Mouse (Mus musculus) midbrain, embryonic 15.5 days (tissue): ENCODE results near the gene Cadm3. TPM values are rescaled to one million over a fixed set of nuclear protein-coding genes. Genes with fewer than 3 reads are reported as not detected.

Source experiments
- ATAC-seq: fragments of 200-750 bp; cut with Nextera tagmentation; replicated peaks from 2 replicates; pipeline ENCODE4 v1.8.0; 2017; ENCODE audit warnings: moderate TSS enrichment
- H3K27ac ChIP-seq: fragments of 300-500 bp; sonication (generic); 2 replicates; pipeline ENCODE4 v1.5.1; 2015; ENCODE audit warnings: mild to moderate bottlenecking, inconsistent platforms
- H3K27me3 ChIP-seq: fragments of 300-500 bp; sonication (generic); replicated peaks from 2 replicates; pipeline ENCODE4 v1.6.1; 2015; ENCODE audit warnings: inconsistent platforms
- H3K36me3 ChIP-seq: fragments of 300-500 bp; sonication (generic); replicated peaks from 2 replicates; pipeline ENCODE4 v1.6.1; 2015; ENCODE audit warnings: inconsistent platforms
- H3K4me1 ChIP-seq: fragments of 300-500 bp; sonication (generic); 2 replicates; pipeline ENCODE4 v1.6.1; 2015; ENCODE audit warnings: inconsistent platforms
- H3K4me2 ChIP-seq: fragments of 300-500 bp; sonication (generic); 2 replicates; pipeline ENCODE4 v1.6.1; 2015; ENCODE audit warnings: inconsistent platforms, mild to moderate bottlenecking, moderate library complexity
- H3K4me3 ChIP-seq: fragments of 300-500 bp; sonication (generic); 2 replicates; pipeline ENCODE4 v1.5.1; 2015; ENCODE audit warnings: mild to moderate bottlenecking, inconsistent platforms
- H3K9ac ChIP-seq: fragments of 300-500 bp; sonication (generic); 2 replicates; pipeline ENCODE4 v1.6.1; 2015; ENCODE audit warnings: mild to moderate bottlenecking, inconsistent platforms
- H3K9me3 ChIP-seq: fragments of 300-500 bp; sonication (generic); 2 replicates; pipeline ENCODE4 v1.6.1; 2016; ENCODE audit warnings: inconsistent platforms
- WGBS: fragments of 180-500 bp; shearing (Covaris S2); methylation state at CpG from one replicate; pipeline ENCODE4 v1.1.7; 2015; ENCODE audit warnings: mixed read lengths; 5-methylcytosine and 5-hydroxymethylcytosine counted together
- polyA plus RNA-seq: library from polyadenylated mRNA; unstranded; fragments of >200 nt; fragmentation: Nextera tagmentation; extraction: Ambion mirVana; gene quantifications from 2 replicates; pipeline ENCODE4 v1.2.1, GENCODE M21; 2015

Cadm3 gene
- 76.6 and 83.1 TPM in 2 replicates for polyA plus RNA-seq

GRCm38 (mm10) chr1:173367356-173368046, at the start of gene Cadm3:
Gene Cadm3 (minus strand): TSS chr1:173367695.
- H3K4me1 ChIP-seq, result peaks cover 35% of the 10 kb centered on the region
- WGBS, result 0% methylated on average over 45 of the region's 46 CpGs
- no peaks in the 10 kb centered on the region for H3K36me3 ChIP-seq
- H3K4me3 ChIP-seq, result peak within 1 kb of the TSS; percentile 99
- peak within 1 kb of the TSS; percentile 96 for H3K27ac ChIP-seq
- H3K4me2 ChIP-seq, result peak within 1 kb of the TSS; percentile 85
- no peaks in the 10 kb centered on the region for H3K27me3 ChIP-seq
- ATAC-seq, result peak; percentile 91
- no peaks in the 10 kb centered on the region for H3K9me3 ChIP-seq
- H3K9ac ChIP-seq, result peak within 1 kb of the TSS; percentile 99

DNA sequence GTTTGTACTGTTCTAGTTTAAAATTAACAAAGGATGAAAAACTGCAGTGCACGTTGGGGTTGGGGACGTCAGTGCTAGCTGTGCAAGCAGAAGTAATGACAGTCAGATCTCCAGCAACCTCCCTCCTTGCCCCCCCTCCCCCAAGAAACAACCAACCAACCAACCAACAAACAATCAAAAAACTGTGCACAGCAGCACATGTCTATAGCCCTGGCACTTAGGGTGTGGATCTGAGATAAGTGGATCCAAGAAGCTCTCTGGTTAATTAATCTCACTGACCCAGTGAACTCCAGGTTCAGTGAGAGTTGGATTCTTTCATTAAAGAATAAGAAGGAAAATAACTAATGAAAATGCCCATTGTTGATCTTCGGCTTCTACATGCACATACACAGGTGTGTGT, 47.1 kb upstream of the Cadm3 start:
- Histone ChIP-seq H3K4me2 (no peak overlapping the region), H3K27ac (no peak overlapping the region), H3K9ac (no peak overlapping the region), H3K27me3 (no peaks in the 10 kb centered on the region), H3K4me1 (no peaks in the 10 kb centered on the region), H3K9me3 (no peaks in the 10 kb centered on the region), H3K4me3 (no peak overlapping the region), H3K36me3 (no peaks in the 10 kb centered on the region)
- WGBS, result 79% methylated on average over 3 of the region's 3 CpGs
- ATAC-seq, result no peak

- no peak overlapping the region for H3K9ac ChIP-seq
- H3K36me3 ChIP-seq, result no peaks in the 10 kb centered on the region
- H3K27ac ChIP-seq, result no peak overlapping the region
- no peak overlapping the region for H3K4me2 ChIP-seq
- no peaks in the 10 kb centered on the region for H3K27me3 ChIP-seq
- no peaks in the 10 kb centered on the region for H3K9me3 ChIP-seq
- no peak for ATAC-seq
- no peak overlapping the region for H3K4me3 ChIP-seq
- WGBS, result 91% methylated on average over 4 of the region's 4 CpGs
- H3K4me1 ChIP-seq, result no peaks in the 10 kb centered on the region
Measured at GRCm38 (mm10) chr1:173411863-173412262, 44.4 kb upstream of the Cadm3 start.

GRCm38 (mm10) chr1:173409066-173409465, 41.6 kb upstream of the Cadm3 start:
- Histone ChIP-seq H3K4me3 (no peak overlapping the region), H3K36me3 (no peaks in the 10 kb centered on the region), H3K27me3 (no peaks in the 10 kb centered on the region), H3K9me3 (no peaks in the 10 kb centered on the region), H3K4me2 (no peak overlapping the region), H3K9ac (no peak overlapping the region), H3K4me1 (no peaks in the 10 kb centered on the region), H3K27ac (no peak overlapping the region)
- ATAC-seq, result no peak

GRCm38 (mm10) chr1:173404696-173405309, 37.3 kb upstream of the Cadm3 start:
- Histone ChIP-seq H3K27me3 (no peaks in the 10 kb centered on the region), H3K4me2 (no peak overlapping the region), H3K9me3 (no peaks in the 10 kb centered on the region), H3K27ac (0 out of 2 replicates have a peak overlapping the region, but pooled peaks have one; percentile 0), H3K36me3 (no peaks in the 10 kb centered on the region), H3K9ac (no peak overlapping the region), H3K4me3 (no peak overlapping the region), H3K4me1 (no peaks in the 10 kb centered on the region)
- WGBS, result 71% methylated on average over 5 of the region's 5 CpGs
- peak; percentile 62; the same call in 1 of the 2 replicates for ATAC-seq

GRCm38 (mm10) chr1:173398323-173398970, 31.0 kb upstream of the Cadm3 start:
- peak; percentile 91 for ATAC-seq
- H3K36me3 ChIP-seq, result no peaks in the 10 kb centered on the region
- WGBS, result 33% methylated on average over 3 of the region's 3 CpGs

DNA sequence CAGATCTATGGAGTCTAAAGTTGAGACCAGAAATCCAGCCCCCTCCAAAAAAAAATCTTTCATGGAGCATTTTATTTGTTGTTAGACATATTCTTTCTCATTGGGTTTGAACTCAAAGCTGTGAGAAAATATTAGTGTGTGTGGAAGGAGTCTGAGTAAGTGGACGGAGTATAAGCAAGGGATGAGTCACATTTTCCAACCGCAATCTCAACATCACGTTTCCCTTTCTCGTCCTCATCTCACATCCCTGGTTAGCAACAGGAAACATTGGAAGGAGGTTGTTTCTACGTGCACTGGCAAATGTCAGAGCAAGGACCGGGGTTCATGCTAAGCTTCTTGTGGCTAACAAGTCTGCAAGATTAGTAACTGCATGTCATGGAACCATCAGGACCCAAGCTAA, 24.3 kb upstream of the Cadm3 start:
- no peaks in the 10 kb centered on the region for H3K27me3 ChIP-seq
- no peak overlapping the region for H3K4me3 ChIP-seq
- no peaks in the 10 kb centered on the region for H3K36me3 ChIP-seq
- ATAC-seq, result no peak
- 91% methylated on average over 6 of the region's 6 CpGs for WGBS
- no peak overlapping the region for H3K9ac ChIP-seq
- no peak overlapping the region for H3K27ac ChIP-seq
- no peak overlapping the region for H3K4me2 ChIP-seq
- H3K9me3 ChIP-seq, result no peaks in the 10 kb centered on the region
- peaks cover 16% of the 10 kb centered on the region for H3K4me1 ChIP-seq

More at GRCm38 (mm10) chr1:173398323-173398970, 31.0 kb upstream of the Cadm3 start:
- Histone ChIP-seq H3K27me3 (no peaks in the 10 kb centered on the region), H3K4me3 (no peak overlapping the region), H3K4me2 (no peak overlapping the region), H3K9me3 (no peaks in the 10 kb centered on the region), H3K9ac (no peak overlapping the region), H3K4me1 (no peaks in the 10 kb centered on the region), H3K27ac (no peak overlapping the region)

DNA sequence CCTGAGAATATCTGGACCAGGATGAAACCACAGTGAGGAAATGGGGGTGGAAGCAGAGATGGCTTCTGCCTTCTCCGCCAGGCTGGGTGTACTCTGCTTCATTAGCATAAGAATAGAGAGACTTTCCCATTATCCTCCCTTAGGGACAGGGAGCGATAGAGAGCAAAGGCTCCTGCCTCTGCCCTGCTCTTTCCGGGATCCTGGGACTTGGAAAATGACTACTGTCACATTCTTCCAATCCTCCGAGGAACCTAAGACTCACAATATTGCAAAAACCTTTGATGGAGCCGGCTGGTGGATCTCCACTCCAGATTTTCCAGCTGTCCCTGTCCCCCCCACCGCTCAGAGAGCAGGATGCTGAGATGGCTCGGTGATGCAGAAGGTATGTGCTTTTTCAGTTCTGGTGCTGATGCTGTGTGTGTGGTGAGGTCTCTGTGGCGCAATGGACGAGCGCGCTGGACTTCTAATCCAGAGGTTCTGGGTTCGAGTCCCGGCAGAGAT, 22.5 kb upstream of the Cadm3 start:
- H3K4me1 ChIP-seq, result peaks cover 16% of the 10 kb centered on the region
- H3K9me3 ChIP-seq, result no peaks in the 10 kb centered on the region
- ATAC-seq, result peak; percentile 98
- H3K27me3 ChIP-seq, result no peaks in the 10 kb centered on the region
- no peaks in the 10 kb centered on the region for H3K36me3 ChIP-seq
- peak overlapping the region; percentile 42 for H3K4me3 ChIP-seq
- WGBS, result 0% methylated on average over 13 of the region's 13 CpGs
- peak overlapping the region; percentile 54 for H3K4me2 ChIP-seq
- peak overlapping the region; percentile 94 for H3K27ac ChIP-seq
- peak overlapping the region; percentile 44 for H3K9ac ChIP-seq

DNA sequence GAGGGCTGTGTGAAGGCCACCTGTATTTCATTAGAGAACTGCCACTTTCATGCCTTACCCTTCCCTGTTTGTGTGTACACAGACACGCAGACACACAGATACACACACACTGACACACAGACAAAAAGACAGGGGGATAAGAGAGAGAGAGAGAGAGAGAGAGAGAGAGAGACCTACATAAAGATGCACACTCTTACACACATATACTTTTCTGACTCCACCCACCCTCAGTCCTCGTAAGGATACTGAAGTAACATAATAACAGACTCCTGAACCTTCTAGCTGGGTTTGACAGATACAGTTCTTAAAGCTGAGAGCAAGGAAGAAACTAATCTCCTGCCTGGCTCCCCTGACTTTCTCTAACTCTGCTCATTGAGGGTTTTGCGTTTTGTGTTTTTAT, 21.9 kb upstream of the Cadm3 start:
- Histone ChIP-seq H3K27me3 (no peaks in the 10 kb centered on the region), H3K9ac (peak overlapping the region; percentile 44), H3K9me3 (no peaks in the 10 kb centered on the region), H3K36me3 (no peaks in the 10 kb centered on the region), H3K4me2 (peak overlapping the region; percentile 54), H3K4me3 (peak overlapping the region; percentile 42), H3K27ac (peak overlapping the region; percentile 94), H3K4me1 (peaks cover 16% of the 10 kb centered on the region)
- ATAC-seq, result peak; percentile 74
- 8% methylated on average over 3 of the region's 3 CpGs for WGBS

DNA sequence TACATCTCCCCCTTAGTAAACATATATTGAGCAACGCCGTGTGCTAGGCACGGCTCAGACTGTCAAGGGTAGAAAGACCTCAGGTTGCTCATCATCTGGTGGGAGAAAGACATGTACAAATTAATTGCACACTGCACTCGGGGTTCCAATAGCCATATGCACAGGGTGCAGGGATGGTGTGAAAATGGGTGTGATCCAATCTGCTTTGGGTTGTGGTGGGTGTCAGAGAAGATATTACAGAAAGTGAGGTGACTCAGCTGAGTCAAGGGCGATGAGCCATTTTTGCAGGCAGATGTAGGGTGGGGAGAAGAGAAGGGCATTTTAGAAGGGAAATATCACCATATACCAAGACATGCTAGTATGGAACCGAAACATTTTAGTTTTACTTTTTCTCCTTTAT, 13.9 kb upstream of the Cadm3 start:
- H3K4me3 ChIP-seq, result no peak overlapping the region
- no peaks in the 10 kb centered on the region for H3K36me3 ChIP-seq
- H3K9me3 ChIP-seq, result no peaks in the 10 kb centered on the region
- H3K27ac ChIP-seq, result no peak overlapping the region
- no peak for ATAC-seq
- H3K4me1 ChIP-seq, result peaks cover 6% of the 10 kb centered on the region
- no peaks in the 10 kb centered on the region for H3K27me3 ChIP-seq
- 93% methylated on average over 6 of the region's 6 CpGs for WGBS
- no peak overlapping the region for H3K4me2 ChIP-seq
- H3K9ac ChIP-seq, result no peak overlapping the region

DNA sequence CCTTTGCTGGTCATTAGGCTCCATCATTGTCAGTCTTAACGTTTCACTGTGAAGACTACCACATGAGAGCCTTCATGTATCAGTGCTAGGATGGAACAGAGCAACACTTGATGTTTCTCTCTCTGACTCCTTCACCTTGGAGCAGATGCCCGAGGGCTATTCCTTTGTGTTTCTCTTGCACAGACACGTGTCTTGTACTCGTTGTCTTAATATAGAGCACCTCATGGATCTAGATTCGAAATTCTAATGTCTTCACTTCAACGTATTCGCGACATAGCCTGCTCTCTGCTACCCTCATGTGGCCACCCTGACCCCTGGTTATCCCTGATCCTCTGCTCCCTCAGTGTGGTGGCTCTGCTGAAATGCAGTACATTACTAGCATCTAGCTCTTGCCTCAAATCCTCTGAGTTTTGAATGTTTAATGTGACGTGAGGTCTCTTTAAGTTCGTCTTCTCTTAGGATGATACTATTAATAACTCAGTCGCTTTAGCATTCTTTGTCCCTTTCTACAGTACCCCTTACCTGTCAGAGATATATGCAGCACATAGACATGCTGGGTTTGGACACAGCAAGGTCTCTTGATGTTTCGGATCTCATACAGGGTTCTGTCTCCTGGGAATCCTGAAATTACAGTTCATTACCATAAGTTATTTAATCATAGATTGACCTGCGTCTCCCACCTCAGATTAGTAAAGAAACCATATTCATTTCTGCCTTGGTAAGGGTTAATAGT, 10.1 kb upstream of the Cadm3 start:
- Histone ChIP-seq H3K36me3 (no peaks in the 10 kb centered on the region), H3K4me3 (no peak overlapping the region), H3K27me3 (no peaks in the 10 kb centered on the region), H3K4me1 (peaks cover 6% of the 10 kb centered on the region), H3K9ac (no peak overlapping the region), H3K4me2 (peak overlapping the region; percentile 33), H3K27ac (no peak overlapping the region), H3K9me3 (no peaks in the 10 kb centered on the region)
- peak; percentile 94 for ATAC-seq
- WGBS, result 28% methylated on average over 13 of the region's 13 CpGs

DNA sequence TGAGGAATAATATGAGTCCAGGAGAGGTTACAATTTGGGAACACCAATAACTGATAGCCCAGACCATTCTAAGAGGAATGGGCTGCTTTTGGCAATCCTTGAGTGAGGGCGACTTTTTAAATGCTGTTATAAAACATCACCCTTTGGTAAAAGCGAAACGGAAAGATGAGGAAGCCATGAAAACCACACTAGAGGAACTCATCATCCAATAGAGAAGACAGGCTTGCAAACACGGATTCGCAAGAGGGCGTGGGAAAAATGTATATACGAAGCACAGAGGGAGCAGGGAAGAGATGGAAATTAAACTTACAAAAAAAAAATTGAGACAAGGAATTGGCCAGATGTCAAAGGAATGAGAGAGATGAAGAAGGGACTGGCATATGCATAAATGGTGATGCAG, 6.5 kb upstream of the Cadm3 start:
- ATAC-seq, result no peak
- Histone ChIP-seq H3K4me3 (no peak overlapping the region), H3K36me3 (no peaks in the 10 kb centered on the region), H3K27ac (no peak overlapping the region), H3K4me1 (peaks cover 6% of the 10 kb centered on the region), H3K9me3 (no peaks in the 10 kb centered on the region), H3K9ac (no peak overlapping the region), H3K4me2 (no peak overlapping the region), H3K27me3 (no peaks in the 10 kb centered on the region)
- 88% methylated on average over 7 of the region's 7 CpGs for WGBS
